Mouse (Mus musculus) forebrain, embryonic 13.5 days (tissue): Measurements from ENCODE around the gene Samd4b. TPM values are rescaled to one million over a fixed set of nuclear protein-coding genes. Genes with fewer than 3 reads are reported as not detected.
A peak's percentile ranks its signal among the peaks of the same experiment; 100 is the strongest.

Source experiments
- ATAC-seq: fragments of 200-750 bp; cut with Nextera tagmentation; 2 replicates; pipeline ENCODE4 v1.8.0; 2017
- H3K27ac ChIP-seq: fragments of 300-500 bp; sonication (generic); 2 replicates; pipeline ENCODE4 v1.5.1; 2015; ENCODE audit warnings: inconsistent platforms, mild to moderate bottlenecking, moderate library complexity
- H3K27me3 ChIP-seq: fragments of 300-500 bp; sonication (generic); 2 replicates; pipeline ENCODE4 v1.6.1; 2015; ENCODE audit warnings: mild to moderate bottlenecking, inconsistent platforms
- H3K36me3 ChIP-seq: fragments of 300-500 bp; sonication (generic); 2 replicates; pipeline ENCODE4 v1.6.1; 2015; ENCODE audit warnings: mild to moderate bottlenecking, inconsistent platforms; ENCODE audit not compliant: poor library complexity, severe bottlenecking
- H3K4me1 ChIP-seq: fragments of 300-500 bp; sonication (generic); 2 replicates; pipeline ENCODE4 v1.6.1; 2015; ENCODE audit warnings: inconsistent platforms
- H3K4me2 ChIP-seq: fragments of 300-500 bp; sonication (generic); 2 replicates; pipeline ENCODE4 v1.6.1; 2015; ENCODE audit warnings: inconsistent platforms, mild to moderate bottlenecking, moderate library complexity
- H3K4me3 ChIP-seq: fragments of 300-500 bp; sonication (generic); 2 replicates; pipeline ENCODE4 v1.5.1; 2015; ENCODE audit warnings: mild to moderate bottlenecking, inconsistent platforms
- H3K9ac ChIP-seq: fragments of 300-500 bp; sonication (generic); 2 replicates; pipeline ENCODE4 v1.6.1; 2015; ENCODE audit warnings: mild to moderate bottlenecking, inconsistent platforms
- H3K9me3 ChIP-seq: fragments of 300-500 bp; sonication (generic); replicated peaks from 2 replicates; pipeline ENCODE4 v1.6.1; 2016; ENCODE audit warnings: inconsistent platforms
- WGBS: fragments of 180-500 bp; shearing (Covaris S2); methylation state at CpG from one replicate; pipeline ENCODE4 v1.1.7; 2015; 5-methylcytosine and 5-hydroxymethylcytosine counted together
- polyA plus RNA-seq: library from polyadenylated mRNA; unstranded; fragments of >200 nt; fragmentation: Nextera tagmentation; extraction: Ambion mirVana; gene quantifications from 2 replicates; pipeline ENCODE4 v1.2.1, GENCODE M21; 2015

The Samd4b gene
- polyA plus RNA-seq, 1 experiment from 2014 or later = 20.5 TPM

GRCm38 (mm10) chr7:28585001-28585400 lies 12.9 kb downstream of the Samd4b start:
- 77% methylated on average over 6 of the region's 6 CpGs for WGBS
- Histone ChIP-seq H3K9me3 (no peaks in the 10 kb centered on the region), H3K4me2 (no peak overlapping the region), H3K36me3 (no peaks in the 10 kb centered on the region), H3K4me3 (no peak overlapping the region), H3K9ac (no peak overlapping the region), H3K4me1 (peaks cover 29% of the 10 kb centered on the region), H3K27ac (no peak overlapping the region; the same call in 1 of the 2 replicates), H3K27me3 (no peaks in the 10 kb centered on the region)
- no peak for ATAC-seq

DNA sequence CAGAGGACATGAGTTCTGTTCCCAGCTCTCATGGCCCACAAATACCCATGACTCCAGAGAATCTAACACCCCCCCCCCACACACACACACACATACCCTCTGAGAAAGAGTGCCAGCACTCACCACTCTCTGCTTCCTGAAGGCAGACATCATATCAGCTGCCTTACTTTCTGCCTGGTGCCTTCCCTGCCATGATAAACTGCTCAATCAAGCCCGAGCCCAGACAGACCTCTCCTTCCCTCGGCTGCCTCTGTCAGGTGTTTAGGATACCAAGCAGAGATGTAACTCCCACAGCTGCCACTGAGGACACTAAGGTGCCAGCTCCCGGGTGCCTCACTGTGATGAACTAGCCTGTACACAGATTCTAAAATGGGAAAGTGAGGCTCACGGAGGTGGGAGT lies 13.5 kb downstream of the Samd4b start:
- Histone ChIP-seq H3K9me3 (no peaks in the 10 kb centered on the region), H3K27ac (peak overlapping the region; percentile 11; the same call in 1 of the 2 replicates), H3K9ac (no peak overlapping the region), H3K4me2 (no peak overlapping the region), H3K27me3 (no peaks in the 10 kb centered on the region), H3K36me3 (no peaks in the 10 kb centered on the region), H3K4me3 (no peak overlapping the region), H3K4me1 (peaks cover 35% of the 10 kb centered on the region)
- no peak for ATAC-seq
- WGBS = 82% methylated on average over 4 of the region's 4 CpGs

DNA sequence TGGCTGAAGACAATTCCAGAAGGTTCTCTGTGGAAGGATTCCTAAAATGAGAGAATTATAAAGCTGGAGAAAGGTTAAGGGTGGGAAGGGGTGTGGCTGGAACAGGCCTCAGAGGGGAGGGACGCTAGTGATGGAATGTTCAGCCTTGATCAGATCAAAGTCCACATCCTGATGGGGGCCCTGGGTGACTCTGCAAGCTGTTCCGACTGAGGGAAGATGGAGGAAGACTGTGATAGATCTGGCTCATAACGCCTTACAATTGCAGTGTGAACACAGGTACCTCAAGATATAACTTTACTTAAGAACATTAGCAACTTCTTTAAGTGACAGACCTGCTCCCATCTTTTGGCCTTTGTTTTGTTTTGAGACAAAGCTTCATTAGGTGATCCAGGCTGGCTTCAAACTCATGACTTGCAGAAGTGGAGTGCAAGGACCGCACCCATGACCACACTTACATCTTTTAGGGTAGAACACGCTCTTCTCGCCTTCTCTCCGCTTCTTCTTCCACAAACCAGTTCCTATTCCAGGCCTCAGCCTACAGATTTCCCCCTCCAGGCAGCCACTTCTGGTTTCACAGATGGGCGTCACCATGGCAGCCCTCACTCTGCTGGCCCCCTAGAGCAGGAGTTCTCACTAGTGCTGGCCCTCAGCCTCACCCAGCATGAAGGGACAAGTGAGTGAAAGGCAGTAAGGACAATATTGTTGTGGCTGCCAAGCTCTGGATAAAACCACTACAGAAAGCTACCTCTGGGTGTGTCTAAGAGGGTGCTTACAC lies 14.2 kb downstream of the Samd4b start:
- no peak for ATAC-seq
- H3K4me3 ChIP-seq = no peak overlapping the region
- 87% methylated on average over 8 of the region's 8 CpGs for WGBS
- no peak overlapping the region for H3K4me2 ChIP-seq
- 0 out of 2 replicates have a peak overlapping the region, but pooled peaks have one; percentile 11 for H3K27ac ChIP-seq
- H3K9ac ChIP-seq = no peak overlapping the region
- no peaks in the 10 kb centered on the region for H3K27me3 ChIP-seq
- H3K4me1 ChIP-seq = peaks cover 39% of the 10 kb centered on the region
- H3K36me3 ChIP-seq = no peaks in the 10 kb centered on the region
- H3K9me3 ChIP-seq = no peaks in the 10 kb centered on the region

- Histone ChIP-seq H3K4me3 (no peak overlapping the region), H3K4me2 (no peak overlapping the region), H3K4me1 (peaks cover 35% of the 10 kb centered on the region), H3K9ac (no peak overlapping the region), H3K27ac (peak overlapping the region; percentile 17; the same call in 1 of the 2 replicates), H3K9me3 (no peaks in the 10 kb centered on the region), H3K27me3 (no peaks in the 10 kb centered on the region), H3K36me3 (no peaks in the 10 kb centered on the region)
- no peak for ATAC-seq
- 78% methylated on average over 11 of the region's 11 CpGs for WGBS
Observed at GRCm38 (mm10) chr7:28582841-28583240, 15.1 kb downstream of the Samd4b start.

- WGBS = 82% methylated on average over 4 of the region's 4 CpGs
- Histone ChIP-seq H3K4me1 (peaks cover 28% of the 10 kb centered on the region), H3K27ac (no peak overlapping the region), H3K4me3 (no peak overlapping the region), H3K9me3 (no peaks in the 10 kb centered on the region), H3K4me2 (no peak overlapping the region), H3K27me3 (no peaks in the 10 kb centered on the region), H3K36me3 (no peaks in the 10 kb centered on the region), H3K9ac (no peak overlapping the region)
- no peak for ATAC-seq
Observed at GRCm38 (mm10) chr7:28581721-28582120, 16.2 kb downstream of the Samd4b start.

DNA sequence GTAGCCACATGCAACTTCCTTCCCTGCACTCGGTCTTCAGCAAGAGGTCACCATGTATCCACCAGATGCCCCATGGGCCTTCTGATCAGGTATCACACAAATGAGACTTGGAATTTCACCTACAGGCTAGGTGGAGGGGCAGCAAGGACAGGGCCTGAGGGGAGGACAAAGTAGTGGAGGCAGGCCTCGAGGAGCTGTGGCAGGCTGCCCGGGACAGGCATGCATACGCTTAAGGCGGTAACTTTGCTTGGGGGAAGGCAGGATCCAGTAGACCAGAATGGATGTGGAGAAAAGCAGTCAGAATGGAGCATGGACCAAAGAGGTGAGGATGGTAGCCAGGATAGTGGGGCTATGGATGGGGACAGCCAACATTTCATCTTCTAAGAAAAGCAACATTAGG lies 18.1 kb downstream of the Samd4b start:
- Histone ChIP-seq H3K9ac (no peak overlapping the region), H3K27me3 (no peaks in the 10 kb centered on the region), H3K4me1 (peaks cover 23% of the 10 kb centered on the region), H3K4me2 (no peak overlapping the region), H3K36me3 (no peaks in the 10 kb centered on the region), H3K9me3 (no peaks in the 10 kb centered on the region), H3K4me3 (no peak overlapping the region), H3K27ac (no peak overlapping the region)
- 77% methylated on average over 5 of the region's 5 CpGs for WGBS
- ATAC-seq = no peak

- no peak for ATAC-seq
Observed at GRCm38 (mm10) chr7:28578543-28579053, 19.3 kb downstream of the Samd4b start.

GRCm38 (mm10) chr7:28577826-28578542 lies 20.0 kb downstream of the Samd4b start:
- peak overlapping the region; percentile 27; the same call in 1 of the 2 replicates for H3K9ac ChIP-seq
- ATAC-seq = no peak
- 90% methylated on average over 9 of the region's 9 CpGs for WGBS
- H3K4me1 ChIP-seq = peaks cover 17% of the 10 kb centered on the region
- H3K36me3 ChIP-seq = no peaks in the 10 kb centered on the region
- no peak overlapping the region for H3K27ac ChIP-seq
- H3K4me2 ChIP-seq = no peak overlapping the region
- H3K9me3 ChIP-seq = no peaks in the 10 kb centered on the region
- no peaks in the 10 kb centered on the region for H3K27me3 ChIP-seq
- no peak overlapping the region for H3K4me3 ChIP-seq

More at GRCm38 (mm10) chr7:28578543-28579053, 19.3 kb downstream of the Samd4b start:
- Histone ChIP-seq H3K36me3 (no peaks in the 10 kb centered on the region), H3K4me3 (no peak overlapping the region), H3K4me1 (peaks cover 17% of the 10 kb centered on the region), H3K9me3 (no peaks in the 10 kb centered on the region), H3K27me3 (no peaks in the 10 kb centered on the region), H3K27ac (no peak overlapping the region), H3K4me2 (no peak overlapping the region), H3K9ac (no peak overlapping the region)
- WGBS = 82% methylated on average over 5 of the region's 5 CpGs

GRCm38 (mm10) chr7:28576271-28576914 lies 21.6 kb downstream of the Samd4b start:
- 77% methylated on average over 5 of the region's 5 CpGs for WGBS
- Histone ChIP-seq H3K4me2 (no peak overlapping the region), H3K27ac (no peak overlapping the region), H3K36me3 (no peaks in the 10 kb centered on the region), H3K4me3 (no peak overlapping the region), H3K9ac (0 out of 2 replicates have a peak overlapping the region, but pooled peaks have one; percentile 27), H3K4me1 (peaks cover 27% of the 10 kb centered on the region), H3K9me3 (no peaks in the 10 kb centered on the region), H3K27me3 (no peaks in the 10 kb centered on the region)
- peak; percentile 59; the same call in 1 of the 2 replicates for ATAC-seq

GRCm38 (mm10) chr7:28575597-28575996 lies 22.3 kb downstream of the Samd4b start:
- H3K4me2 ChIP-seq = no peak overlapping the region
- H3K27me3 ChIP-seq = no peaks in the 10 kb centered on the region
- H3K9ac ChIP-seq = no peak overlapping the region
- no peak overlapping the region for H3K4me3 ChIP-seq
- ATAC-seq = no peak
- WGBS = 94% methylated on average over 11 of the region's 11 CpGs
- peaks cover 35% of the 10 kb centered on the region for H3K4me1 ChIP-seq
- H3K9me3 ChIP-seq = no peaks in the 10 kb centered on the region
- no peak overlapping the region for H3K27ac ChIP-seq
- no peaks in the 10 kb centered on the region for H3K36me3 ChIP-seq

GRCm38 (mm10) chr7:28573236-28573635 lies 24.7 kb downstream of the Samd4b start:
- H3K27ac ChIP-seq = no peak overlapping the region
- no peak overlapping the region for H3K9ac ChIP-seq
- no peaks in the 10 kb centered on the region for H3K9me3 ChIP-seq

GRCm38 (mm10) chr7:28572689-28573088 lies 25.3 kb downstream of the Samd4b start:
- Histone ChIP-seq H3K9ac (no peak overlapping the region), H3K4me2 (no peak overlapping the region), H3K9me3 (no peaks in the 10 kb centered on the region), H3K4me3 (no peak overlapping the region), H3K27me3 (no peaks in the 10 kb centered on the region), H3K4me1 (peaks cover 32% of the 10 kb centered on the region), H3K36me3 (peaks cover 16% of the 10 kb centered on the region), H3K27ac (no peak overlapping the region)
- 92% methylated on average over 5 of the region's 5 CpGs for WGBS
- no peak for ATAC-seq

More at GRCm38 (mm10) chr7:28573236-28573635, 24.7 kb downstream of the Samd4b start:
- ATAC-seq = no peak
- Histone ChIP-seq H3K4me2 (no peak overlapping the region), H3K27me3 (no peaks in the 10 kb centered on the region), H3K36me3 (peaks cover 10% of the 10 kb centered on the region), H3K4me3 (no peak overlapping the region), H3K4me1 (peaks cover 32% of the 10 kb centered on the region)
- WGBS = 93% methylated on average over 3 of the region's 3 CpGs
